Mouse (Mus musculus) stomach, postnatal 0 days (tissue): ENCODE results near the gene Pola1. TPM values are rescaled to one million over a fixed set of nuclear protein-coding genes. Genes with fewer than 3 reads are reported as not detected.

Source experiments
- ATAC-seq: fragments of 200-750 bp; cut with Nextera tagmentation; 2 replicates; pipeline ENCODE4 v1.8.0; 2017; ENCODE audit not compliant: low FRiP score, low TSS enrichment
- DNase-seq: peaks from one replicate; pipeline ENCODE4 v3.0.0-alpha.2; 2016; ENCODE audit warnings: low spot score
- H3K27ac ChIP-seq: fragments of 300-500 bp; sonication (generic); replicated peaks from 2 replicates; pipeline ENCODE4 v1.5.1; 2014; ENCODE audit warnings: mild to moderate bottlenecking, control low read depth
- H3K27me3 ChIP-seq: fragments of 300-500 bp; sonication (generic); 2 replicates; pipeline ENCODE4 v1.6.1; 2014; ENCODE audit warnings: low read length; ENCODE audit not compliant: control insufficient read depth, insufficient read depth
- H3K36me3 ChIP-seq: fragments of 300-500 bp; sonication (generic); 2 replicates; pipeline ENCODE4 v1.6.1; 2014; ENCODE audit warnings: low read length, mixed read lengths; ENCODE audit not compliant: control insufficient read depth, insufficient read depth
- H3K4me1 ChIP-seq: fragments of 300-500 bp; sonication (generic); replicated peaks from 2 replicates; pipeline ENCODE4 v1.6.1; 2014; ENCODE audit warnings: antibody characterized with exemption; ENCODE audit not compliant: control insufficient read depth, insufficient read depth
- H3K4me2 ChIP-seq: fragments of 300-500 bp; sonication (generic); replicated peaks from 2 replicates; pipeline ENCODE4 v1.6.1; 2014; ENCODE audit warnings: low read depth, mild to moderate bottlenecking, control low read depth, moderate library complexity
- H3K4me3 ChIP-seq: fragments of 300-500 bp; sonication (generic); 2 replicates; pipeline ENCODE4 v1.5.1; 2014; ENCODE audit warnings: low read depth, low read length, control low read depth
- H3K9ac ChIP-seq: fragments of 300-500 bp; sonication (generic); 2 replicates; pipeline ENCODE4 v1.6.1; 2014; ENCODE audit warnings: mild to moderate bottlenecking, low read length, control low read depth, mixed read lengths
- H3K9me3 ChIP-seq: fragments of 300-500 bp; sonication (generic); 2 replicates; pipeline ENCODE4 v1.6.1; 2016; ENCODE audit warnings: low read length; ENCODE audit not compliant: control insufficient read depth
- CTCF ChIP-seq: IDR thresholded peaks from 2 replicates; pipeline ENCODE4 v1.5.1; 2016; ENCODE audit warnings: antibody characterized with exemption, low read depth, mild to moderate bottlenecking, moderate library complexity
- EP300 ChIP-seq: optimal IDR thresholded peaks from 2 replicates; pipeline ENCODE3; 2016; ENCODE audit warnings: antibody characterized with exemption
- WGBS: fragments of 180-500 bp; shearing (Covaris S2); extraction: QIAGEN DNeasy Blood & Tissue Kit; methylation state at CpG from one replicate; pipeline ENCODE4 v1.1.7; 2014; 5-methylcytosine and 5-hydroxymethylcytosine counted together
- polyA plus RNA-seq: library from polyadenylated mRNA; unstranded; fragments of >200 nt; fragmentation: Nextera tagmentation; extraction: Ambion mirVana; gene quantifications from 2 replicates; pipeline ENCODE4 v1.2.1, GENCODE M21; 2015

Gene Pola1
- polyA plus RNA-seq, 1 experiment from 2014 or later = 3.7 TPM

GRCm38 (mm10) chrX:93663919-93664586 is 32.1 kb upstream of the Pola1 start:
- 88% methylated on average over 5 of the region's 5 CpGs for WGBS
- TF ChIP-seq EP300 (no peak), CTCF (no peak)
- Histone ChIP-seq H3K9ac (no peak overlapping the region), H3K27me3 (no peaks in the 10 kb centered on the region), H3K27ac (no peak overlapping the region), H3K36me3 (no peaks in the 10 kb centered on the region), H3K4me3 (no peak overlapping the region), H3K9me3 (no peaks in the 10 kb centered on the region), H3K4me1 (no peaks in the 10 kb centered on the region), H3K4me2 (no peak overlapping the region)
- ATAC-seq (no peak), DNase-seq (no peak)

DNA sequence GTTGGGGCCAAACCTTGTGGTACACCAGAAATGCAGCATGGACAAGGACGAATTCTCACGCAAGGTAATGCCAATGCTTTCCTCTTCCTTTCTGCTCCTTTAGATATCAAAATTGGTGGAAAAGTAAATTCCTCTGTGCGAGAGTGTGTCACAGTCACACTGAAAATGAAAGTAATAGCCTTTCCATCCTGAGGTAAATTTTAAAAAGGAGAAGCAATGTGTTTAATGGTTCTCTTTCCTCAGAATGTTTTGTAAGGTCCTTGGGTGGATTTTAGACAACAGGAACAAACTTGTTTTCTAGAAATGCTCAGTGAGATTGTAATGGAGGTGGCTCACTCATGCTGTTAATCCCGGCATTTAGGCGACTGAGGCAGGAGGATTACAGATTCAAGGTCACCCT is 23.2 kb upstream of the Pola1 start:
- Histone ChIP-seq H3K36me3 (no peaks in the 10 kb centered on the region), H3K27me3 (no peaks in the 10 kb centered on the region), H3K4me2 (no peak overlapping the region), H3K9me3 (no peaks in the 10 kb centered on the region), H3K9ac (no peak overlapping the region), H3K4me3 (no peak overlapping the region), H3K27ac (no peak overlapping the region), H3K4me1 (no peaks in the 10 kb centered on the region)
- TF ChIP-seq EP300 (no peak), CTCF (no peak)
- ATAC-seq (no peak), DNase-seq (no peak)
- WGBS = 67% methylated on average over 5 of the region's 5 CpGs

- 26% methylated on average over 3 of the region's 3 CpGs for WGBS
- ATAC-seq (no peak), DNase-seq (no peak)
- no peak within 1 kb of the TSS for H3K27ac ChIP-seq
- H3K36me3 ChIP-seq = no peaks in the 10 kb centered on the region
- no peak within 1 kb of the TSS for H3K9ac ChIP-seq
- H3K27me3 ChIP-seq = no peaks in the 10 kb centered on the region
- TF ChIP-seq CTCF = no peak
- no peak for TF ChIP-seq EP300
- no peak within 1 kb of the TSS for H3K4me2 ChIP-seq
- no peaks in the 10 kb centered on the region for H3K4me1 ChIP-seq
- no peak within 1 kb of the TSS for H3K4me3 ChIP-seq
- H3K9me3 ChIP-seq = no peaks in the 10 kb centered on the region
These were observed 22.5 kb upstream of the Pola1 start, which contains the start of gene Pcyt1b for GRCm38 (mm10) chrX:93654218-93655002. Gene Pcyt1b, plus strand, starts transcription at chrX:93654863.

DNA sequence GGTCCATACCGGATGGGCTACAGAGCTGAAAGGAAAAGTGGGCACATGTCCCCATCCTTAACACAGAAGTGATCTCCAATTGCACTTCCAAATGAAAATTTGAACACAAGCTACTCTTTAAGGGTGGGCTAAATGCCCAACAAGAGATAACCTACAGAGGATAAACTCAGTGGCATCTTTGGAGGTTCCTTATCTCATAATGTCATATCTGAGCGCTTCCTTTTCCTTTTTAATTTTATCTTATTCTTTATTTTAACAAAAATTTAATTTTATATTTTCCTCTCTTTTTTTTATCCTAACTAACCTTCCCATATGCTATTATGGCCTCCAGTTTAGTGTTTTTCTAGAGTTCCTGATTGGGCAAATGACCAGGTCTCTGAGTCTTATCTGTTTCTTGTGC is 18.8 kb upstream of the Pola1 start:
- ATAC-seq = no peak
- H3K9ac ChIP-seq = no peak overlapping the region
- no peaks in the 10 kb centered on the region for H3K9me3 ChIP-seq
- H3K4me2 ChIP-seq = no peak overlapping the region
- no peaks in the 10 kb centered on the region for H3K4me1 ChIP-seq
- no peaks in the 10 kb centered on the region for H3K27me3 ChIP-seq
- H3K4me3 ChIP-seq = no peak overlapping the region
- H3K27ac ChIP-seq = no peak overlapping the region
- 96% methylated on average over 2 of the region's 2 CpGs for WGBS
- TF ChIP-seq CTCF = no peak
- no peak for TF ChIP-seq EP300
- no peaks in the 10 kb centered on the region for H3K36me3 ChIP-seq
- no peak for DNase-seq

DNA sequence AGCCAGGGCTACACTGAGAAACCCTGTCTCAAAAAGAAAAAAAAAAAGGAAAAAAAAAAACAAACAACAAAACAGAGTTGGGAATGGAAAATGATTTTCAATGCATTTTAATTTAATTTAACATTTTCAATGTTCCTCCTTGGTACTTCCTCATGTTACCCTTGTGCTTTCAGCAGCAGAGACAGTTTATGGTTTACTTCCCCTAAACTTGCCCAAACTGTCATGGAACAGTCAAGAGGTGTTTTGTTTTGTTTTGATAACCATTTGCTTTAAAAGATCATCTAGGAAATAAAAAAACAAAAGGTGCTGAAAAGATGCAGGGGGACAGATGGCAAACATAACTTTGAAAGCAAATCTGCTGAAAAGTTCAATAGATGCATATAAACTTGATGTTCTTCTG is 12.1 kb upstream of the Pola1 start:
- TF ChIP-seq CTCF = no peak
- TF ChIP-seq EP300 = no peak
- H3K36me3 ChIP-seq = no peaks in the 10 kb centered on the region
- DNase-seq (no peak), ATAC-seq (no peak)
- H3K4me2 ChIP-seq = no peak overlapping the region
- H3K9me3 ChIP-seq = no peaks in the 10 kb centered on the region
- H3K9ac ChIP-seq = no peak overlapping the region
- H3K27me3 ChIP-seq = no peaks in the 10 kb centered on the region
- no peak overlapping the region for H3K27ac ChIP-seq
- H3K4me1 ChIP-seq = no peaks in the 10 kb centered on the region
- H3K4me3 ChIP-seq = no peak overlapping the region

- no peaks in the 10 kb centered on the region for H3K9me3 ChIP-seq
- H3K27ac ChIP-seq = no peak overlapping the region
- 81% methylated on average over 3 of the region's 3 CpGs for WGBS
- H3K9ac ChIP-seq = no peak overlapping the region
- DNase-seq (no peak), ATAC-seq (no peak)
- H3K27me3 ChIP-seq = no peaks in the 10 kb centered on the region
- no peaks in the 10 kb centered on the region for H3K4me1 ChIP-seq
- H3K36me3 ChIP-seq = no peaks in the 10 kb centered on the region
- no peak overlapping the region for H3K4me3 ChIP-seq
- H3K4me2 ChIP-seq = no peak overlapping the region
- TF ChIP-seq CTCF (no peak), EP300 (no peak)
These were observed 11.6 kb upstream of the Pola1 start for GRCm38 (mm10) chrX:93643600-93643999.
